Mouse (Mus musculus): ENCODE data around the gene Zfp335. TPM values are rescaled to one million over a fixed set of nuclear protein-coding genes. Genes with fewer than 3 reads are reported as not detected.
A peak's percentile ranks its signal among the peaks of the same experiment; 100 is the strongest.

Zfp335 gene
- total and polyA plus RNA-seq, 3 experiments, result 5.2 to 16.5 (median 12.0) TPM

- TF ChIP-seq CHD2 (IDR thresholded peaks at IDR 0.05; ENCODE audit: low read length) (peak; percentile 90), SMC3 (IDR thresholded peaks at IDR 0.05; ENCODE audit: low read depth, low read length) (no peak; the same call in 1 of the 2 replicates)
Measured at GRCm38 (mm10) chr2:164911086-164912048, at the start of gene Zfp335 (continued).

- peak within 1 kb of the TSS; percentile 31; the same call in 1 of the 2 replicates for H3K9ac ChIP-seq (ENCODE audit: insufficient read depth, low read depth)
- H3K36me3 ChIP-seq (replicated peaks in 1 of 2; ENCODE audit: control insufficient read depth in 1 of 2, insufficient read depth in 1 of 2, low read length in 1 of 2), result no peaks in the 10 kb centered on the region
- H3K27ac ChIP-seq (ENCODE audit: insufficient read depth, low read depth), result no peak within 1 kb of the TSS
- peak within 1 kb of the TSS; percentile 13 to 60 (median 51) for H3K4me3 ChIP-seq (replicated peaks in 1 of 3; ENCODE audit: low read depth in 2 of 3, low read length in 2 of 3, poor library complexity in 1 of 3)
- peaks cover 9 to 23% of the 10 kb centered on the region in 2 experiments for H3K4me1 ChIP-seq (ENCODE audit: control insufficient read depth in 1 of 2, insufficient read depth in 2 of 2)
- no peaks in the 10 kb centered on the region for H3K79me2 ChIP-seq (replicated peaks; ENCODE audit: control insufficient read depth, extremely low read depth, insufficient read depth, poor library complexity, severe bottlenecking)
- peak within 1 kb of the TSS; percentile 75 for H3K4me2 ChIP-seq (ENCODE audit: insufficient read depth, low read depth, poor library complexity, severe bottlenecking)
- in situ Hi-C loops (cut with MboI; ENCODE audit: low pct_ligation_motif_present, low pct_unique_long_range_greater_than_20kb, low sequenced_read_pairs), result loop anchor here (5.0 kb wide), 1 partner anchor 106 kb away; no protein-coding TSS in a partner anchor
- peaks cover 15% of the 10 kb centered on the region for H3K9me3 ChIP-seq (replicated peaks; ENCODE audit: low read length)
- peak; percentile 37 for DNase-seq (ENCODE audit: extremely low read depth)
- peaks cover 61% of the 10 kb centered on the region for H3K27me3 ChIP-seq (replicated peaks)
- dilution Hi-C loops (cut with MboI; ENCODE audit: extremely low pct_ligation_motif_present, extremely low pct_unique_long_range_greater_than_20kb, low sequenced_read_pairs), result no loop called here
- TF ChIP-seq UBTF (IDR thresholded peaks at IDR 0.05; ENCODE audit: low read depth, low read length) (no peak), ZMIZ1 (IDR thresholded peaks at IDR 0.05; ENCODE audit: low read depth, low read length) (no peak), POLR2AphosphoS2 (IDR thresholded peaks at IDR 0.05; ENCODE audit: low read depth, low read length) (no peak), BHLHE40 (IDR thresholded peaks at IDR 0.05; ENCODE audit: low read depth, low read length) (no peak), TCF12 (IDR thresholded peaks at IDR 0.05; ENCODE audit: low read depth, low read length) (no peak; the same call in 1 of the 2 replicates), MXI1 (IDR thresholded peaks at IDR 0.05; ENCODE audit: low read depth, low read length) (no peak)
Measured at GRCm38 (mm10) chr2:164960716-164961441, 49.3 kb upstream of the Zfp335 start, which contains the start of gene Slc12a5. Gene Slc12a5, plus strand, starts transcription at chr2:164960802.

GRCm38 (mm10) chr2:164957548-164958315, 46.2 kb upstream of the Zfp335 start:
- H3K4me3 ChIP-seq (replicated peaks in 1 of 3; ENCODE audit: low read depth in 2 of 3, low read length in 2 of 3, poor library complexity in 1 of 3), result no peak overlapping the region
- H3K9ac ChIP-seq (ENCODE audit: insufficient read depth, low read depth), result no peak overlapping the region
- no peak overlapping the region for H3K27ac ChIP-seq (ENCODE audit: insufficient read depth, low read depth)
- H3K27me3 ChIP-seq (replicated peaks), result peaks cover 73% of the 10 kb centered on the region
- H3K4me1 ChIP-seq (ENCODE audit: control insufficient read depth in 1 of 2, insufficient read depth in 2 of 2), result peaks cover 9 to 28% of the 10 kb centered on the region in 2 experiments
- H3K9me3 ChIP-seq (replicated peaks; ENCODE audit: low read length), result peaks cover 28% of the 10 kb centered on the region
- H3K36me3 ChIP-seq (replicated peaks in 1 of 2; ENCODE audit: control insufficient read depth in 1 of 2, insufficient read depth in 1 of 2, low read length in 1 of 2), result no peaks in the 10 kb centered on the region
- dilution Hi-C loops (cut with MboI; ENCODE audit: extremely low pct_ligation_motif_present, extremely low pct_unique_long_range_greater_than_20kb, low sequenced_read_pairs) (no loop called here), in situ Hi-C loops (cut with MboI; ENCODE audit: low pct_ligation_motif_present, low pct_unique_long_range_greater_than_20kb, low sequenced_read_pairs) (loop anchor here (10.0 kb wide), 1 partner anchor 327 kb away; the partner anchor contains the start of gene Slc35c2)
- no peaks in the 10 kb centered on the region for H3K79me2 ChIP-seq (replicated peaks; ENCODE audit: control insufficient read depth, extremely low read depth, insufficient read depth, poor library complexity, severe bottlenecking)
- no peak overlapping the region for H3K4me2 ChIP-seq (ENCODE audit: insufficient read depth, low read depth, poor library complexity, severe bottlenecking)
- no peak for DNase-seq (ENCODE audit: extremely low read depth)
- TF ChIP-seq TBP (conservative IDR thresholded peaks at IDR 0.05; ENCODE audit: low read depth, low read length) (no peak), MEF2A (IDR thresholded peaks at IDR 0.05; ENCODE audit: borderline replicate concordance, low read depth, low read length) (no peak), POLR2A (IDR thresholded peaks at IDR 0.05; ENCODE audit: low read depth, low read length) (no peak), ZC3H11A (IDR thresholded peaks at IDR 0.05; ENCODE audit: low read depth, low read length) (no peak), MYC (IDR thresholded peaks at IDR 0.05; ENCODE audit: low read depth, low read length) (no peak), CTCF (conservative IDR thresholded peaks at IDR 0.05 in 1 of 2, IDR thresholded peaks at IDR 0.05 in 1 of 2; ENCODE audit: low read depth in 2 of 2, low read length in 2 of 2) (peak in 1 of 2 experiments; percentile 22; a peak in 1 of 4 replicates), MAZ (IDR thresholded peaks at IDR 0.05; ENCODE audit: low read depth, low read length) (no peak), BHLHE40 (IDR thresholded peaks at IDR 0.05; ENCODE audit: low read depth, low read length) (no peak)
